Mouse (Mus musculus) lung, postnatal 0 days (tissue): ENCODE data around the gene Dqx1. TPM values are rescaled to one million over a fixed set of nuclear protein-coding genes. Genes with fewer than 3 reads are reported as not detected.
A peak's percentile ranks its signal among the peaks of the same experiment; 100 is the strongest.

ENCODE experiments used
- ATAC-seq: fragments of 200-750 bp; cut with Nextera tagmentation; 2 replicates; pipeline ENCODE4 v1.8.0; 2017; ENCODE audit warnings: moderate library complexity
- DNase-seq: peaks from one replicate; pipeline ENCODE4 v3.0.0-alpha.2; 2016; ENCODE audit warnings: low spot score
- H3K27ac ChIP-seq: fragments of 300-500 bp; sonication (generic); 2 replicates; pipeline ENCODE4 v1.5.1; 2014; ENCODE audit warnings: antibody characterized with exemption, mild to moderate bottlenecking, low read length, mixed read lengths
- H3K27me3 ChIP-seq: fragments of 300-500 bp; sonication (generic); replicated peaks from 2 replicates; pipeline ENCODE4 v1.6.1; 2014; ENCODE audit warnings: low read length, mixed read lengths; ENCODE audit not compliant: insufficient read depth
- H3K36me3 ChIP-seq: fragments of 300-500 bp; sonication (generic); 2 replicates; pipeline ENCODE4 v1.6.1; 2014; ENCODE audit warnings: low read length, mixed read lengths; ENCODE audit not compliant: insufficient read depth
- H3K4me1 ChIP-seq: fragments of 300-500 bp; sonication (generic); 2 replicates; pipeline ENCODE4 v1.6.1; 2014; ENCODE audit warnings: antibody characterized with exemption, low read depth, low read length, mixed read lengths; ENCODE audit not compliant: insufficient read depth
- H3K4me2 ChIP-seq: fragments of 300-500 bp; sonication (generic); replicated peaks from 2 replicates; pipeline ENCODE4 v1.6.1; 2014; ENCODE audit warnings: low read depth, mild to moderate bottlenecking, low read length, moderate library complexity, mixed read lengths
- H3K4me3 ChIP-seq: fragments of 300-500 bp; sonication (generic); 2 replicates; pipeline ENCODE4 v1.5.1; 2014; ENCODE audit warnings: low read depth, low read length
- H3K9ac ChIP-seq: fragments of 300-500 bp; sonication (generic); replicated peaks from 2 replicates; pipeline ENCODE4 v1.6.1; 2014; ENCODE audit warnings: low read depth, mild to moderate bottlenecking
- H3K9me3 ChIP-seq: fragments of 300-500 bp; sonication (generic); 2 replicates; pipeline ENCODE4 v1.6.1; 2016; ENCODE audit warnings: low read length, mixed read lengths
- CTCF ChIP-seq: IDR thresholded peaks from 2 replicates; pipeline ENCODE4 v1.5.1; 2016; ENCODE audit warnings: antibody characterized with exemption, mild to moderate bottlenecking
- EP300 ChIP-seq: IDR thresholded peaks from 2 replicates; pipeline ENCODE4 v1.6.1; 2016; ENCODE audit warnings: antibody characterized with exemption, mild to moderate bottlenecking, control low read depth
- WGBS: fragments of 180-500 bp; shearing (Covaris S2); extraction: QIAGEN DNeasy Blood & Tissue Kit; methylation state at CpG from one replicate; pipeline ENCODE4 v1.1.7; 2014; 5-methylcytosine and 5-hydroxymethylcytosine counted together
- polyA plus RNA-seq: library from polyadenylated mRNA; unstranded; fragments of >200 nt; fragmentation: Nextera tagmentation; extraction: Ambion mirVana; gene quantifications from 2 replicates; pipeline ENCODE4 v1.2.1, GENCODE M21; 2015

Gene Dqx1
- polyA plus RNA-seq, 1 experiment from 2014 or later = 1.9 TPM

DNA sequence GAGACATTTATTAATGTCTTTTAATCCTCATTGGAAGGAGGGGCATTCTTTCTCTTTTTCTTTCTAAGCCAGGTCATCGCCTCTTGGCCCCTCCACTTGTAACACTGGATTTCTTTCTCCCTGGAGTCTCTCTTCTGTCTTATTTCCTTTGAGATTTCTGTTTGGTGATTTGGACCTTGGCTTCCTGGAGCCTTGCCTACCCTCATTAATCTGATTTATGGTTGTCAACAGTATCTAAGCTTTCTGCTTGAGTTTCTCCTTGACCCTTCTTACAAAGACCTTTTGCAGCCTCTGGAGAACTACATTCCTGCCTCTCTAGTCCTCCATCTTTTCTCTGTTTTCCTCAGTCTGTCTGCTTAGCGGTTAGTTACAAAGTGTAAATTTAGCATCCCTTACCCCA lies 40.8 kb downstream of the Dqx1 start:
- DNase-seq (no peak), ATAC-seq (no peak)
- H3K4me2 ChIP-seq = no peak overlapping the region
- H3K4me3 ChIP-seq = no peak overlapping the region
- H3K9ac ChIP-seq = no peak overlapping the region
- H3K9me3 ChIP-seq = no peaks in the 10 kb centered on the region
- peaks cover 7% of the 10 kb centered on the region for H3K4me1 ChIP-seq
- no peak for TF ChIP-seq EP300
- TF ChIP-seq CTCF = no peak
- no peaks in the 10 kb centered on the region for H3K27me3 ChIP-seq
- no peaks in the 10 kb centered on the region for H3K36me3 ChIP-seq
- H3K27ac ChIP-seq = no peak overlapping the region
- 55% methylated on average over 2 of the region's 2 CpGs for WGBS

DNA sequence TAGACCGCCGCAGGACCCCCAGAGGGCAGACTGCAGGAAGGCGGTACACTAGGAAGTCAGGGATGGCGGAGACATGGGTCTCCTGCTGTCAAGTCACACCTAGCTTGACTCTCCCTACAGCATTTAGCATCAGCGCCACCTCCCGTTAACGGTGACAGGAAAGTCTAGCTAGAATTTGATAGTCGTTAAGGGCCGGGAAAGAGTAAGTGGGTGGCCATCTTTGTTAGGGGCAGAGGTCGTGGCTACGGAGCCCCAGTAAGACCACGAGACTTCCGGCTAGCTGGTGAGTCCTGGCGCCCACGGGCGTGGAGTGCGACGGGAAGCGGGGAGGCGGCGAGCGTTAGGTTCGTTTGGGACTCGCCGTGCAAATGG lies 43.7 kb downstream of the Dqx1 start, which contains the start of the genes Ccdc142 and Gm42688:
Gene Ccdc142 (plus strand): TSS at position 286 of the 372 bp plus-strand sequence.
Gene Gm42688 (plus strand): TSS at position 302 of the 372 bp plus-strand sequence.
- peaks cover 7% of the 10 kb centered on the region for H3K4me1 ChIP-seq
- TF ChIP-seq EP300 (no peak), CTCF (peak; percentile 79)
- DNase-seq = peak; percentile 95
- H3K36me3 ChIP-seq = no peaks in the 10 kb centered on the region
- H3K4me3 ChIP-seq = peak within 1 kb of the TSS; percentile 69
- peak; percentile 93 for ATAC-seq
- WGBS = 4% methylated on average over 24 of the region's 25 CpGs
- H3K27me3 ChIP-seq = no peaks in the 10 kb centered on the region
- peak within 1 kb of the TSS; percentile 43; the same call in 1 of the 2 replicates for H3K9ac ChIP-seq
- H3K4me2 ChIP-seq = peak within 1 kb of the TSS; percentile 91
- H3K27ac ChIP-seq = peak within 1 kb of the TSS; percentile 81
- H3K9me3 ChIP-seq = no peaks in the 10 kb centered on the region

GRCm38 (mm10) chr6:83101688-83102556 lies 44.3 kb downstream of the Dqx1 start:
- DNase-seq (peak; percentile 73), ATAC-seq (peak; percentile 86)
- Histone ChIP-seq H3K9me3 (no peaks in the 10 kb centered on the region), H3K9ac (peak overlapping the region; percentile 43; the same call in 1 of the 2 replicates), H3K4me3 (peak overlapping the region; percentile 69), H3K27ac (peak overlapping the region; percentile 81), H3K27me3 (no peaks in the 10 kb centered on the region), H3K4me2 (peak overlapping the region; percentile 91), H3K36me3 (no peaks in the 10 kb centered on the region), H3K4me1 (peaks cover 7% of the 10 kb centered on the region)
- TF ChIP-seq CTCF (peak; percentile 68), EP300 (no peak)
- WGBS = 1% methylated on average over 62 of the region's 74 CpGs

- 57% methylated on average over 11 of the region's 11 CpGs for WGBS
- ATAC-seq (no peak), DNase-seq (no peak)
- no peak overlapping the region for H3K4me2 ChIP-seq
- H3K4me3 ChIP-seq = no peak overlapping the region
- H3K4me1 ChIP-seq = peaks cover 7% of the 10 kb centered on the region
- H3K36me3 ChIP-seq = no peaks in the 10 kb centered on the region
- no peaks in the 10 kb centered on the region for H3K9me3 ChIP-seq
- H3K27ac ChIP-seq = no peak overlapping the region
- H3K27me3 ChIP-seq = no peaks in the 10 kb centered on the region
- H3K9ac ChIP-seq = no peak overlapping the region
- TF ChIP-seq EP300 (no peak), CTCF (no peak)
Observed at GRCm38 (mm10) chr6:83103130-83103650, 45.5 kb downstream of the Dqx1 start.

DNA sequence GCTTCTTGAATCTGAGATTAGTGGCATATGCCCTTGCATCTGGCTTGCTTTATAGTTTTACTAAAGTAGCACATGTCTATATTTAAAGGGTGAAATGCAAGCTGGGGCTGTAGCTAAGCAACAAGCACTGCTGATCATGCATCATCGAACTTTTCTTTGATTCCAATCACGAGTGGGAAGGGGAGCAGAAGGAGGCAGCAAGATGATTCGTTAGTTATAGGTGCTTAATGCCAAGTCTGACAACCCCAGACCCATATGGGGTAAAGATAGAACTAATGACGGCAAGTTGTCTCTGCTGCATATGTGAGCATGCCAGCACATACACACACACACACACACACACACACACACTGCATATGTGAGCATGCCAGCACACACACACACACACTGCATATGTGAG lies 46.5 kb downstream of the Dqx1 start:
- Histone ChIP-seq H3K4me3 (no peak overlapping the region), H3K4me2 (no peak overlapping the region), H3K9ac (no peak overlapping the region), H3K4me1 (peaks cover 10% of the 10 kb centered on the region), H3K27me3 (no peaks in the 10 kb centered on the region), H3K36me3 (no peaks in the 10 kb centered on the region), H3K9me3 (no peaks in the 10 kb centered on the region), H3K27ac (no peak overlapping the region)
- 68% methylated on average over 4 of the region's 4 CpGs for WGBS
- no peak for DNase-seq
- no peak for ATAC-seq
- TF ChIP-seq CTCF (no peak), EP300 (no peak)

- no peak overlapping the region for H3K4me2 ChIP-seq
Observed at GRCm38 (mm10) chr6:83107566-83108400, 50.1 kb downstream of the Dqx1 start.

More at GRCm38 (mm10) chr6:83107566-83108400, 50.1 kb downstream of the Dqx1 start:
- TF ChIP-seq CTCF (peak; percentile 91), EP300 (no peak)
- H3K27ac ChIP-seq = no peak overlapping the region
- ATAC-seq = peak; percentile 57
- H3K36me3 ChIP-seq = no peaks in the 10 kb centered on the region
- DNase-seq = peak; percentile 90
- no peak overlapping the region for H3K4me3 ChIP-seq
- H3K27me3 ChIP-seq = no peaks in the 10 kb centered on the region
- H3K9ac ChIP-seq = no peak overlapping the region
- H3K9me3 ChIP-seq = no peaks in the 10 kb centered on the region
- WGBS = 40% methylated on average over 13 of the region's 13 CpGs
- peaks cover 6% of the 10 kb centered on the region for H3K4me1 ChIP-seq
